19 mouse cellular contexts compared by ENCODE assay signal in the genomic region with DNA sequence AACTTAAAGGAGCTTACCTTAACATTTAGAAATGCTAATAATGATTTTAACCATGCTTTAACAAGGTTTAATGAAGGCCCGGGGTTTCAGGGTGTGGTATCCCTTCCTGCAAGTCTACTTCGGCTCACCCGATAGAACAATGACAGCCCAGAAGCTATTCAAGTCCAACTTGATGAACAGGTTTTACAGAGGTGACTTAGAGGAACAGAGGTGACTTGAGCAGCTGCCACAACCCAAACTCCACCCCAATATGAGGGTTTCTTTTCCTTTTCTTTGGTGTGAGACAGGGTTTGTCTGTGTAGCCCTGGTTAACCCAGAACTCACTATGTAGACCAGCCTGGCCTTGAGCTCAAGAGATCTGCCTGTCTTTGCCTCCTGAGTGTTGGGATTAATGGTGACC. TPM values are rescaled to one million over a fixed set of nuclear protein-coding genes. Genes with fewer than 3 reads are reported as not detected.
DNase-seq lines count a peak whose midpoint lies in the region; ATAC-seq and TF ChIP-seq lines count a peak whose summit lies in the region.
"Had no signal": no experiment of that assay in that cellular context is flagged by ENCODE, and none has a peak within 500 bp of the region (broad histone marks: within the 10 kb centered on the region; RNA-seq: fewer than 3 reads in every experiment).

No protein-coding gene starts in this region.

- no peak overlapping the region for H3K4me3 ChIP-seq in liver, embryonic 13.5 days (replicated peaks)
- no peak overlapping the region for H3K4me3 ChIP-seq in liver, embryonic 12.5 days
- H3K4me3 ChIP-seq in ES-Bruce4 (ENCODE audit: low read depth, low read length), result no peak overlapping the region; the same call in 1 of the 2 replicates
- no peak overlapping the region for H3K4me3 ChIP-seq in embryonic facial prominence, embryonic 15.5 days (replicated peaks)
- H3K4me3 ChIP-seq: heart, embryonic 15.5 days; midbrain, embryonic 10.5 days had no signal

- no peak for TF ChIP-seq POLR2A in ES-Bruce4 (IDR thresholded peaks at IDR 0.05; ENCODE audit: insufficient read depth, low read length)

- H3K9me3 ChIP-seq in liver, embryonic 13.5 days (replicated peaks), result no peaks in the 10 kb centered on the region
- no peaks in the 10 kb centered on the region for H3K9me3 ChIP-seq in liver, embryonic 12.5 days (replicated peaks)
- H3K9me3 ChIP-seq in ES-Bruce4 (replicated peaks; ENCODE audit: control insufficient read depth, insufficient read depth, low read length, poor library complexity, severe bottlenecking), result no peaks in the 10 kb centered on the region
- H3K9me3 ChIP-seq in embryonic facial prominence, embryonic 15.5 days (replicated peaks), result no peaks in the 10 kb centered on the region
- H3K9me3 ChIP-seq: heart, embryonic 15.5 days; midbrain, embryonic 10.5 days had no signal

- ATAC-seq in liver, embryonic 13.5 days (ENCODE audit: low read depth), result no peak
- ATAC-seq in liver, embryonic 12.5 days, result no peak
- ATAC-seq in embryonic facial prominence, embryonic 15.5 days (ENCODE audit: insufficient number of reproducible peaks, low FRiP score, low TSS enrichment, low read depth), result no peak
- ATAC-seq: forebrain, embryonic 16.5 days; liver, postnatal 0 days had no signal

- intact Hi-C loops in gastrocnemius, postnatal 36 days (cut with DNase I), result no loop called here
- intact Hi-C loops in gastrocnemius, postnatal 14 days (cut with DNase I; ENCODE audit: low total_unique reads), result no loop called here

- no peak for DNase-seq in liver, embryonic 13.5 days
- peak; percentile 40 for DNase-seq in lung, postnatal 36 days
- DNase-seq in gastrocnemius, postnatal 36 days, result no peak
- no peak for DNase-seq in gastrocnemius, postnatal 14 days
- no peak for DNase-seq in frontal cortex, postnatal 36 days (ENCODE audit: low spot score in 2 of 2)
- DNase-seq: adrenal gland, adult 2 months; cerebellum, adult 11 months; kidney, adult 2 months; kidney, postnatal 4 days; layer of hippocampus, postnatal 36 days; liver, postnatal 0 days; right cerebral cortex, postnatal 4 days had no signal

- peaks cover 52% of the 10 kb centered on the region for H3K4me1 ChIP-seq in liver, embryonic 13.5 days (replicated peaks)
- H3K4me1 ChIP-seq in liver, embryonic 12.5 days, result peaks cover 47% of the 10 kb centered on the region
- peaks cover 2% of the 10 kb centered on the region for H3K4me1 ChIP-seq in ES-Bruce4 (ENCODE audit: control insufficient read depth, insufficient read depth, low read length)
- no peaks in the 10 kb centered on the region for H3K4me1 ChIP-seq in embryonic facial prominence, embryonic 15.5 days
- H3K4me1 ChIP-seq: midbrain, embryonic 10.5 days had no signal

- TF ChIP-seq EP300 in ES-Bruce4 (IDR thresholded peaks at IDR 0.05; ENCODE audit: insufficient read depth, low read depth, low read length), result peak; percentile 89

- peak overlapping the region; percentile 55 for H3K27ac ChIP-seq in liver, embryonic 13.5 days
- no peak overlapping the region for H3K27ac ChIP-seq in liver, embryonic 12.5 days
- peak overlapping the region; percentile 94 for H3K27ac ChIP-seq in ES-Bruce4 (ENCODE audit: insufficient read depth, low read length)
- H3K27ac ChIP-seq in embryonic facial prominence, embryonic 15.5 days (replicated peaks), result peak overlapping the region; percentile 69
- H3K27ac ChIP-seq: heart, embryonic 15.5 days; hindbrain, embryonic 14.5 days; midbrain, embryonic 10.5 days had no signal

- 85% methylated on average over 3 of the region's 3 CpGs for whole genome bisulfite sequencing in liver, embryonic 13.5 days (ENCODE audit: insufficient replicate concordance)
- WGBS in liver, embryonic 12.5 days (ENCODE audit: insufficient replicate concordance), result 81% methylated on average over 3 of the region's 3 CpGs
- WGBS in embryonic facial prominence, embryonic 15.5 days, result 77% methylated on average over 3 of the region's 3 CpGs

- no peaks in the 10 kb centered on the region for H3K27me3 ChIP-seq in liver, embryonic 13.5 days
- H3K27me3 ChIP-seq in liver, embryonic 12.5 days (replicated peaks), result no peaks in the 10 kb centered on the region
- H3K27me3 ChIP-seq in ES-Bruce4 (ENCODE audit: control insufficient read depth, insufficient read depth, low read length, poor library complexity, severe bottlenecking), result no peaks in the 10 kb centered on the region
- no peaks in the 10 kb centered on the region for H3K27me3 ChIP-seq in embryonic facial prominence, embryonic 15.5 days
- H3K27me3 ChIP-seq: heart, embryonic 15.5 days had no signal

- no peak overlapping the region for H3K4me2 ChIP-seq in liver, embryonic 13.5 days
- H3K4me2 ChIP-seq in liver, embryonic 12.5 days, result no peak overlapping the region
- H3K4me2 ChIP-seq in embryonic facial prominence, embryonic 15.5 days (replicated peaks), result no peak overlapping the region
- H3K4me2 ChIP-seq: heart, embryonic 15.5 days; hindbrain, embryonic 14.5 days had no signal

- peaks cover 55% of the 10 kb centered on the region for H3K36me3 ChIP-seq in liver, embryonic 13.5 days
- H3K36me3 ChIP-seq in liver, embryonic 12.5 days, result peaks cover 61% of the 10 kb centered on the region
- peaks cover 37% of the 10 kb centered on the region for H3K36me3 ChIP-seq in ES-Bruce4 (ENCODE audit: control insufficient read depth, insufficient read depth, low read length, poor library complexity, severe bottlenecking)
- peaks cover 41% of the 10 kb centered on the region for H3K36me3 ChIP-seq in embryonic facial prominence, embryonic 15.5 days

- H3K9ac ChIP-seq in liver, embryonic 13.5 days, result no peak overlapping the region
- H3K9ac ChIP-seq in liver, embryonic 12.5 days, result no peak overlapping the region
- 0 out of 2 replicates have a peak overlapping the region, but pooled peaks have one; percentile 8 for H3K9ac ChIP-seq in ES-Bruce4 (ENCODE audit: low read depth, poor library complexity, severe bottlenecking)
- H3K9ac ChIP-seq in embryonic facial prominence, embryonic 15.5 days, result no peak overlapping the region
- H3K9ac ChIP-seq: heart, embryonic 15.5 days; hindbrain, embryonic 14.5 days; liver, postnatal 0 days had no signal

- no peak for TF ChIP-seq CTCF in ES-Bruce4 (IDR thresholded peaks at IDR 0.05; ENCODE audit: low read depth, low read length)

RNA-seq across cellular contexts. Expression of gene Abcb10, which starts 11.1 kb away (rescaled TPM):
- polyA plus RNA-seq in liver, embryonic 13.5 days (2015; fragmentation: Nextera tagmentation; extraction: Ambion mirVana), result 133 and 143 TPM in 2 replicates
- polyA plus RNA-seq in liver, embryonic 12.5 days (2016; fragmentation: Nextera tagmentation; extraction: Ambion mirVana), result 191 and 196 TPM in 2 replicates
- polyA plus RNA-seq in ES-Bruce4 (2011; ENCODE audit: insufficient read depth, insufficient read length, low read depth, missing spikeins), result 19.1 and 20.3 TPM in 2 replicates
- polyA plus RNA-seq in embryonic facial prominence, embryonic 15.5 days (2015; fragmentation: Nextera tagmentation; extraction: Ambion mirVana), result 14.1 and 14.8 TPM in 2 replicates
- 10 to 100 TPM; 15.6 to 15.9 TPM for total RNA-seq in gastrocnemius, postnatal 36 days (2021)
- 10 to 100 TPM; 12.1 to 13.0 TPM for total RNA-seq in gastrocnemius, postnatal 14 days (2021)

RNA-seq across cellular contexts. Expression of gene Taf5l, which starts 27.2 kb away (rescaled TPM):
- polyA plus RNA-seq in liver, embryonic 13.5 days (2015; fragmentation: Nextera tagmentation; extraction: Ambion mirVana), result 28.6 and 29.9 TPM in 2 replicates
- 47.2 and 48.0 TPM in 2 replicates for polyA plus RNA-seq in liver, embryonic 12.5 days (2016; fragmentation: Nextera tagmentation; extraction: Ambion mirVana)
- 62.3 and 68.1 TPM in 2 replicates for polyA plus RNA-seq in ES-Bruce4 (2011; ENCODE audit: insufficient read depth, insufficient read length, low read depth, missing spikeins)
- 36.0 and 36.2 TPM in 2 replicates for polyA plus RNA-seq in embryonic facial prominence, embryonic 15.5 days (2015; fragmentation: Nextera tagmentation; extraction: Ambion mirVana)
- total RNA-seq in gastrocnemius, postnatal 36 days (2021), result 10 to 100 TPM; 12.0 to 13.6 TPM
- total RNA-seq in gastrocnemius, postnatal 14 days (2021), result 10 to 100 TPM; 11.3 to 12.6 TPM

RNA-seq across cellular contexts. Expression of gene Urb2, which starts 27.3 kb away (rescaled TPM):
- polyA plus RNA-seq in liver, embryonic 13.5 days (2015; fragmentation: Nextera tagmentation; extraction: Ambion mirVana), result 2.5 and 4.0 TPM in 2 replicates
- 5.9 and 7.2 TPM in 2 replicates for polyA plus RNA-seq in liver, embryonic 12.5 days (2016; fragmentation: Nextera tagmentation; extraction: Ambion mirVana)
- polyA plus RNA-seq in ES-Bruce4 (2011; ENCODE audit: insufficient read depth, insufficient read length, low read depth, missing spikeins), result 48.5 and 49.7 TPM in 2 replicates
- 5.0 and 5.7 TPM in 2 replicates for polyA plus RNA-seq in embryonic facial prominence, embryonic 15.5 days (2015; fragmentation: Nextera tagmentation; extraction: Ambion mirVana)
- 1 to 10 TPM; 5.4 to 5.8 TPM for total RNA-seq in gastrocnemius, postnatal 36 days (2021)
- 1 to 10 TPM; 6.0 to 8.7 TPM for total RNA-seq in gastrocnemius, postnatal 14 days (2021)

RNA-seq across cellular contexts. Expression of gene Nup133, which starts 44.9 kb away (rescaled TPM):
- 23.4 and 26.9 TPM in 2 replicates for polyA plus RNA-seq in liver, embryonic 13.5 days (2015; fragmentation: Nextera tagmentation; extraction: Ambion mirVana)
- 35.8 and 36.9 TPM in 2 replicates for polyA plus RNA-seq in liver, embryonic 12.5 days (2016; fragmentation: Nextera tagmentation; extraction: Ambion mirVana)
- 56.1 and 64.1 TPM in 2 replicates for polyA plus RNA-seq in ES-Bruce4 (2011; ENCODE audit: insufficient read depth, insufficient read length, low read depth, missing spikeins)
- polyA plus RNA-seq in embryonic facial prominence, embryonic 15.5 days (2015; fragmentation: Nextera tagmentation; extraction: Ambion mirVana), result 27.3 and 29.6 TPM in 2 replicates
- total RNA-seq in gastrocnemius, postnatal 36 days (2021), result 10 to 100 TPM in 1 of 2 experiments, 1 to 10 TPM in 1; 6.6 to 11.0 TPM
- 1 to 10 TPM; 9.8 to 9.9 TPM for total RNA-seq in gastrocnemius, postnatal 14 days (2021)
